Mouse (Mus musculus): Measurements from ENCODE around the gene Ktn1.

Gene Ktn1

GRCm38 (mm10) chr14:47648706-47649630 is 720 bp downstream of the Ktn1 start:
- no peaks in the 10 kb centered on the region for H3K36me3 ChIP-seq (ENCODE audit: control insufficient read depth, insufficient read depth, low read length, poor library complexity, severe bottlenecking)
- no peaks in the 10 kb centered on the region for H3K27me3 ChIP-seq (ENCODE audit: control insufficient read depth, insufficient read depth, low read length, poor library complexity, severe bottlenecking)
- peak; percentile 72 for DNase-seq (ENCODE audit: low read depth, low spot score)

- peak; percentile 40 for DNase-seq (ENCODE audit: low read depth, low spot score)
- no peaks in the 10 kb centered on the region for H3K27me3 ChIP-seq (ENCODE audit: control insufficient read depth, insufficient read depth, low read length, poor library complexity, severe bottlenecking)
- no peaks in the 10 kb centered on the region for H3K36me3 ChIP-seq (ENCODE audit: control insufficient read depth, insufficient read depth, low read length, poor library complexity, severe bottlenecking)
Measured at GRCm38 (mm10) chr14:47649631-47650337, 1.5 kb downstream of the Ktn1 start.

GRCm38 (mm10) chr14:47650338-47650720 is 2.1 kb downstream of the Ktn1 start:
- H3K27me3 ChIP-seq (ENCODE audit: control insufficient read depth, insufficient read depth, low read length, poor library complexity, severe bottlenecking), result no peaks in the 10 kb centered on the region
- no peaks in the 10 kb centered on the region for H3K36me3 ChIP-seq (ENCODE audit: control insufficient read depth, insufficient read depth, low read length, poor library complexity, severe bottlenecking)
- no peak for DNase-seq (ENCODE audit: low read depth, low spot score)

- no peaks in the 10 kb centered on the region for H3K27me3 ChIP-seq (ENCODE audit: control insufficient read depth, insufficient read depth, low read length, poor library complexity, severe bottlenecking)
- no peaks in the 10 kb centered on the region for H3K36me3 ChIP-seq (ENCODE audit: control insufficient read depth, insufficient read depth, low read length, poor library complexity, severe bottlenecking)
Measured at GRCm38 (mm10) chr14:47651272-47651671, 3.0 kb downstream of the Ktn1 start.

GRCm38 (mm10) chr14:47655444-47655843 is 7.2 kb downstream of the Ktn1 start:
- Histone ChIP-seq H3K36me3 (ENCODE audit: control insufficient read depth, insufficient read depth, low read length, poor library complexity, severe bottlenecking) (no peaks in the 10 kb centered on the region), H3K27me3 (ENCODE audit: control insufficient read depth, insufficient read depth, low read length, poor library complexity, severe bottlenecking) (no peaks in the 10 kb centered on the region)
- peak; percentile 36 for DNase-seq (ENCODE audit: low read depth, low spot score)

More at GRCm38 (mm10) chr14:47651272-47651671, 3.0 kb downstream of the Ktn1 start:
- DNase-seq (ENCODE audit: low read depth, low spot score), result no peak

GRCm38 (mm10) chr14:47663844-47664469 is 15.7 kb downstream of the Ktn1 start:
- no peaks in the 10 kb centered on the region for H3K27me3 ChIP-seq (ENCODE audit: control insufficient read depth, insufficient read depth, low read length, poor library complexity, severe bottlenecking)
- peak; percentile 30 for DNase-seq (ENCODE audit: low read depth, low spot score)
- H3K36me3 ChIP-seq (ENCODE audit: control insufficient read depth, insufficient read depth, low read length, poor library complexity, severe bottlenecking), result peaks cover 2% of the 10 kb centered on the region; the same call in 1 of the 2 replicates

GRCm38 (mm10) chr14:47664470-47664864 is 16.2 kb downstream of the Ktn1 start:
- no peaks in the 10 kb centered on the region for H3K27me3 ChIP-seq (ENCODE audit: control insufficient read depth, insufficient read depth, low read length, poor library complexity, severe bottlenecking)
- DNase-seq (ENCODE audit: low read depth, low spot score), result peak; percentile 12
- H3K36me3 ChIP-seq (ENCODE audit: control insufficient read depth, insufficient read depth, low read length, poor library complexity, severe bottlenecking), result peaks cover 5% of the 10 kb centered on the region; the same call in 1 of the 2 replicates

- DNase-seq (ENCODE audit: low read depth, low spot score), result no peak
- Histone ChIP-seq H3K27me3 (ENCODE audit: control insufficient read depth, insufficient read depth, low read length, poor library complexity, severe bottlenecking) (no peaks in the 10 kb centered on the region), H3K36me3 (ENCODE audit: control insufficient read depth, insufficient read depth, low read length, poor library complexity, severe bottlenecking) (peaks cover 5% of the 10 kb centered on the region; the same call in 1 of the 2 replicates)
Measured at GRCm38 (mm10) chr14:47665061-47665778, 17.0 kb downstream of the Ktn1 start.

- H3K27me3 ChIP-seq (ENCODE audit: control insufficient read depth, insufficient read depth, low read length, poor library complexity, severe bottlenecking), result no peaks in the 10 kb centered on the region
- DNase-seq (ENCODE audit: low read depth, low spot score), result no peak
- H3K36me3 ChIP-seq (ENCODE audit: control insufficient read depth, insufficient read depth, low read length, poor library complexity, severe bottlenecking), result peaks cover 12% of the 10 kb centered on the region; the same call in 1 of the 2 replicates
Measured at GRCm38 (mm10) chr14:47668096-47668495, 19.8 kb downstream of the Ktn1 start.

GRCm38 (mm10) chr14:47682886-47683285 is 34.6 kb downstream of the Ktn1 start:
- no peaks in the 10 kb centered on the region for H3K27me3 ChIP-seq (ENCODE audit: control insufficient read depth, insufficient read depth, low read length, poor library complexity, severe bottlenecking)

GRCm38 (mm10) chr14:47684579-47684978 is 36.3 kb downstream of the Ktn1 start:
- peaks cover 14% of the 10 kb centered on the region for H3K36me3 ChIP-seq (ENCODE audit: control insufficient read depth, insufficient read depth, low read length, poor library complexity, severe bottlenecking)
- H3K27me3 ChIP-seq (ENCODE audit: control insufficient read depth, insufficient read depth, low read length, poor library complexity, severe bottlenecking), result no peaks in the 10 kb centered on the region
- no peak for DNase-seq (ENCODE audit: low read depth, low spot score)

More at GRCm38 (mm10) chr14:47682886-47683285, 34.6 kb downstream of the Ktn1 start:
- H3K36me3 ChIP-seq (ENCODE audit: control insufficient read depth, insufficient read depth, low read length, poor library complexity, severe bottlenecking), result peaks cover 12% of the 10 kb centered on the region
- DNase-seq (ENCODE audit: low read depth, low spot score), result no peak

GRCm38 (mm10) chr14:47699126-47699525 is 50.9 kb downstream of the Ktn1 start:
- Histone ChIP-seq H3K36me3 (ENCODE audit: control insufficient read depth, insufficient read depth, low read length, poor library complexity, severe bottlenecking) (peaks cover 11% of the 10 kb centered on the region), H3K27me3 (ENCODE audit: control insufficient read depth, insufficient read depth, low read length, poor library complexity, severe bottlenecking) (no peaks in the 10 kb centered on the region)
- DNase-seq (ENCODE audit: low read depth, low spot score), result no peak

- Histone ChIP-seq H3K27me3 (ENCODE audit: control insufficient read depth, insufficient read depth, low read length, poor library complexity, severe bottlenecking) (no peaks in the 10 kb centered on the region), H3K36me3 (ENCODE audit: control insufficient read depth, insufficient read depth, low read length, poor library complexity, severe bottlenecking) (peaks cover 14% of the 10 kb centered on the region)
- no peak for DNase-seq (ENCODE audit: low read depth, low spot score)
Measured at GRCm38 (mm10) chr14:47709546-47709945, 61.3 kb downstream of the Ktn1 start.

GRCm38 (mm10) chr14:47715771-47716170 is 67.5 kb downstream of the Ktn1 start:
- Histone ChIP-seq H3K36me3 (ENCODE audit: control insufficient read depth, insufficient read depth, low read length, poor library complexity, severe bottlenecking) (peaks cover 5% of the 10 kb centered on the region; the same call in 1 of the 2 replicates), H3K27me3 (ENCODE audit: control insufficient read depth, insufficient read depth, low read length, poor library complexity, severe bottlenecking) (no peaks in the 10 kb centered on the region)
- DNase-seq (ENCODE audit: low read depth, low spot score), result no peak
